Mouse (Mus musculus): ENCODE results near the gene Acadvl. TPM values are rescaled to one million over a fixed set of nuclear protein-coding genes. Genes with fewer than 3 reads are reported as not detected.

Gene Acadvl
- polyA plus RNA-seq, 1 experiment from 2014 or later: 63.7 TPM

DNA sequence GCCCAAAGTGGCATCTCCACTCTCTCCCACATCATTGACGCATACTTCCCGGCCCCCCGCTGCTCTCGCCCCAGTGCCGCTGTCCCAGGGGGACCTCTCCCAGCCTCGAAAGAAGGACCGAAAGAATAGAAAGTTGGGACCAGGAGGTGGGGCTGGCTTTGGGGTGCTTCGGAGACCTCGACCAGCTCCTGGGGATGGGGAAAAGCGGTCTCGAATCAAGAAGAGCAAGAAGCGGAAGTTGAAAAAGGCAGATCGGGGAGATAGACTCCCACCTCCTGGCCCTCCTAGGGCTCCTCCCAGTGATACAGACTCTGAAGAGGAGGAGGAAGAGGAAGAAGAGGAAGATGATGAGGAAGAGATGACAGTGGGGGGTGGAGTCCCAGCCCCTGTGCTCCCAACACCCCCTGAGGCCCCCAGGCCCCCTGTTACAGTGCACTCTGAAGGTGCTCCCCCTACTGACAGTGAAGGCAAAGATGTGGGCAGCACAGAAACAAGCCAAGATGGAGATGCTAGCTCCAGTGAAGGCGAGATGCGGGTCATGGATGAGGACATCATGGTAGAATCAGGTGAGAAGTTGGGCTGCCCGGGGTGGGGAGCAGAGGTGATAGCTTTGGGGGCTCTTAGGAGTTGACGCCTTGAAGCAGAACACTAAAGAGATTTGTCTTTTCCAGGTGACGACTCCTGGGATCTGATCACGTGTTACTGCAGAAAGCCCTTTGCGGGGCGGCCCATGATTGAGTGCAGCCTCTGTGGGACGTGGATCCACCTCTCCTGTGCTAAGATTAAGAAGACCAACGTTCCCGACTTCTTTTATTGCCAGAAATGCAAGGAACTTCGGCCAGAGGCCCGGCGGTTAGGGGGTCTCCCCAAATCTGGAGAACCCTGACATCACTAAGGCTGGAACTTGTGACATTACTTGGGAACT is 16.4 kb downstream of the Acadvl start:
- Histone ChIP-seq H3K9ac (no peak overlapping the region), H3K9me3 (no peaks in the 10 kb centered on the region), H3K4me2 (replicated peaks) (no peak overlapping the region), H3K36me3 (peaks cover 31% of the 10 kb centered on the region), H3K27me3 (replicated peaks) (no peaks in the 10 kb centered on the region), H3K27ac (no peak overlapping the region), H3K4me3 (no peak overlapping the region), H3K4me1 (peaks cover 47% of the 10 kb centered on the region)
- 94% methylated on average over 27 of the region's 27 CpGs for WGBS
- ATAC-seq (ENCODE audit: low FRiP score, low read depth): no peak

DNA sequence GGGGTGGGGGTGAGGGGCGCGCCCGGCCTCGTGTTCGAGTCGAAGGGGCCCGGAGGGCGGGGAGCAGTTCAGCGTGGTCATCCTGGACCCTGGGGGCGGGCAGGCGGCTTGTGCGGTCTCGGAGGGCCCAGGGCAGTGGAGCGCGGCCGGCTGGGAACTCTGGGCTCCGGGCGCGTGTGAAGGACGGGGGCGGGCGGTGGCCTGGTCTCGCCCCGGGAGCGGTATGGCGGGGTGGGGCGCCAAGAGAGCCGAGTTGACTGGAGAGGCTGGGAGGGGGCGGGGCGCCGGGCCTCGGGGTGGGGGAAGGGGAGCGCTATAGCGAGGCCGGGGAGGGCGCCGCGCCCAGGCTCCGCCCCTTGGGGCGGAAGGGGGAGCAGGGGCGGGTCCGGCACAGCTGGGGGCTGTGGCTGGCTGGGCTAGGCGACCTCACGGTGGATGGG is 18.1 kb downstream of the Acadvl start:
- peaks cover 40% of the 10 kb centered on the region for H3K4me1 ChIP-seq
- peak overlapping the region; percentile 68 for H3K4me2 ChIP-seq (replicated peaks)
- no peaks in the 10 kb centered on the region for H3K9me3 ChIP-seq
- H3K27ac ChIP-seq: peak overlapping the region; percentile 85
- H3K27me3 ChIP-seq (replicated peaks): no peaks in the 10 kb centered on the region
- H3K9ac ChIP-seq: peak overlapping the region; percentile 96
- H3K4me3 ChIP-seq: peak overlapping the region; percentile 94
- WGBS: 1% methylated on average over 33 of the region's 44 CpGs
- peak; percentile 18 for ATAC-seq (ENCODE audit: low FRiP score, low read depth)
- H3K36me3 ChIP-seq: peaks cover 38% of the 10 kb centered on the region

DNA sequence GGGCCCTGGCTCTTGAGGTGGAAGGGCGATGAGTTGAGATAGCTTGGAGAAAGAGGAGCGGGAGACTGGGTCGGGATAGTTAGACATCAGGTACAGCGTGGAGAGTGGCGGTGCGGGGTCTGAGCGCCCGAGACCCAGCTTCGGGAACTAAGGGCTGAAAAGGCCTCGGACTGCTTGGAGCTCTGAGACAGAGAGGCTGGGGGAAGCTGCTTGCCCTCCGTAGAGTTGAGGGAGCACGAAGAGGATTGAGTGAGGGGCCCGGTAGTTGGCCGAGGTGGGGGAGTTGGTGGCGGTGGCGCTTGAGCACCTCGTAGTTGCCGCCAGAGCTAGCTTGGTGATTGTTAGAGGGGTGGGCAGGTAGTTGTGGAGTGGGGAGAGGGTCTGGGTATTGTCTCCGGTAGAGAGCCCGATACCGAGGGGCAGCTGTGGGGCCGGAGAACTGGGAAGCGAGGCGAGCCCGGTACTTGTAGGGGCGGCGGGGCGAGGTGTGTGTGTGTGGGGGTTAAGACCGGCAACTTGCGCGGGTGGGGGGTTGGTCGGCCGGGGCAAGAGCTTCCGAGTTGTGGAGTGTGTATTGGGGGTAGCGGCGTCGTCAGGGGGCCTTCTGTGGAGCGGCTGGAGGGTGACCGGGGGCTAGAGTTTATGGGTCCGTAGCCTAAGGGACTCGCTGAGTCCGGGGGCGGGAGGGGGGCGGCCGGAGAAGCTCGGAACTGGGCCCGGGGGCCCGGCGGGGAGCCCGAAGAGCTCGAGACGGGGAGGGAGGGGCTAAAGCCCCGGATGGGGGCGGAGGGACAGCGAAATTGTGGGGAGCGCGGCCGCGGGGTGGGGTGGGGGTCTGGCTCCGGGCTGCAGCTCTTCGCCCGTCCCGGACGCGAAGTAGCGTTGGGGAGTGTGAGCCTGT is 18.8 kb downstream of the Acadvl start:
- peak overlapping the region; percentile 96 for H3K9ac ChIP-seq
- WGBS: 1% methylated on average over 64 of the region's 66 CpGs

DNA sequence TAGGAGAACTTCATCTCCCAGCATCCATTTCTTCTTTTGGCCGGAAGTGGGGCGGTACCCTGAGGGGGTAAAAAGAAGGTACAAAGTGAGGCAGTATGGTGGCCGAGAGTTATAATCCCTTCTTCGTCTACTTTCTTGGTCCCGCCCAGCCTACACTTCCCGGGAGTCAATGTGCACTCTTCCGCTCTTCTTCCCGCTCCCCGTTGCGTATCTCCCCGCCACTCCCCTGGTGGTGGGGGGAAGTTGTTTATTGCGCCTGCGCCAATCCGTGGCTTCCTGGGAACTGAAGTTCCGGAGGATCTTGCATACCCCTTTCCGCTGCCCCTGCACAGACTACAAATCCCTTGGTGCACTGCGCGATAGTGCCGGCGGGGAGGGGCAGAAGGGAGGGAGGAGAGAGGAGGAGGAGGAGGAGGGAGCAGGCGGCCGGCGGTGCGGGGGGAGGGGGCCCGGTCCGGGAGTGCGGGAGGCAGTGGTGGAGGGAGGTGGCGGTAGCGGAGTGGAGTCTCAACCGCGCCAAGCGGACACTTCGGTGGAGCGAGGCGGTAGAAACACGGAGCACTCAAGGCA is 19.7 kb downstream of the Acadvl start, which contains the start of gene Phf23:
TSS of gene Phf23 (plus strand) at position 387 of the 570 bp plus-strand sequence.
- Histone ChIP-seq H3K4me1 (peaks cover 33% of the 10 kb centered on the region), H3K27me3 (replicated peaks) (no peaks in the 10 kb centered on the region), H3K4me2 (replicated peaks) (peak within 1 kb of the TSS; percentile 68), H3K27ac (peak within 1 kb of the TSS; percentile 85), H3K9ac (peak within 1 kb of the TSS; percentile 96), H3K36me3 (peaks cover 38% of the 10 kb centered on the region), H3K9me3 (no peaks in the 10 kb centered on the region), H3K4me3 (peak within 1 kb of the TSS; percentile 94)
- ATAC-seq (ENCODE audit: low FRiP score, low read depth): peak; percentile 77
- WGBS: under 1% methylated on average over 36 of the region's 36 CpGs

More for the DNA sequence above, 18.8 kb downstream of the Acadvl start:
- H3K9me3 ChIP-seq: no peaks in the 10 kb centered on the region
- peaks cover 33% of the 10 kb centered on the region for H3K4me1 ChIP-seq
- peak overlapping the region; percentile 68 for H3K4me2 ChIP-seq (replicated peaks)
- H3K27ac ChIP-seq: peak overlapping the region; percentile 85
- H3K27me3 ChIP-seq (replicated peaks): no peaks in the 10 kb centered on the region
- ATAC-seq (ENCODE audit: low FRiP score, low read depth): peak; percentile 2; the same call in 1 of the 2 replicates
- H3K36me3 ChIP-seq: peaks cover 38% of the 10 kb centered on the region
- H3K4me3 ChIP-seq: peak overlapping the region; percentile 94

DNA sequence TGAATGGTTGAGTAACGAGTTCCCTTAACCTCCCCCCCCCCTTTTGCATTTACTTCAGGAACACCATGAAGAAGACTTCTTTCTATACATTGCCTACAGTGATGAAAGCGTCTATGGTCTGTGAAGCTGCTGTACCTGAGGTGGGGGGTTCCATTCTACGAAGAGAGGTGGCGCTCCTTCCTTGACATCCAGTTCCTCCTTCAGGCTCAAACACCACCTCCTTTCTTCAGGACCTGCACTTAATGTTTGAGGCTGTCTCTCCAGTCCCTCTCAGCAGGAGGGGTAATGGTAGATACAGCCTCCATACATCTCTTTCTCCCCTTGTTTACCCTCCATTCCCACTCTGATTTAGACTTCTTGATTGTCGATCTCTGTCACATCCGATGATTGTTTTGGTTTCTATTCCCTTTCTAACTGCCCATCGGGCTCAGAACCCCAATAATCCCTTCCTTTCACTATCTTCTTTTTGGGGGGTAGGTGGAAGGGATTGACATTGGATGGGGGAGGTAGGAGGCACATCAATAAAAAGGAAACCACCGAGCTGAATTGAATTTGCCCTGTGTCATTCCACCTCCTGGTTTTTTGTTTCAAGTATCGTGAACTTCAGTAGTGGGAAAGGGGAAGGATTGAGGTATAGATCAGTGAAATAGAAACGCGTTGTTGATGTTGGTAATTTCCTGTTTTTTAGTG is 20.7 kb downstream of the Acadvl start:
- H3K4me3 ChIP-seq: no peak overlapping the region
- WGBS: 89% methylated on average over 11 of the region's 11 CpGs
- no peaks in the 10 kb centered on the region for H3K27me3 ChIP-seq (replicated peaks)
- H3K4me1 ChIP-seq: peaks cover 33% of the 10 kb centered on the region
- no peak overlapping the region for H3K9ac ChIP-seq
- peak overlapping the region; percentile 68; the same call in 1 of the 2 replicates for H3K4me2 ChIP-seq (replicated peaks)
- peaks cover 41% of the 10 kb centered on the region for H3K36me3 ChIP-seq
- no peak overlapping the region for H3K27ac ChIP-seq
- no peaks in the 10 kb centered on the region for H3K9me3 ChIP-seq
- no peak for ATAC-seq (ENCODE audit: low FRiP score, low read depth)

DNA sequence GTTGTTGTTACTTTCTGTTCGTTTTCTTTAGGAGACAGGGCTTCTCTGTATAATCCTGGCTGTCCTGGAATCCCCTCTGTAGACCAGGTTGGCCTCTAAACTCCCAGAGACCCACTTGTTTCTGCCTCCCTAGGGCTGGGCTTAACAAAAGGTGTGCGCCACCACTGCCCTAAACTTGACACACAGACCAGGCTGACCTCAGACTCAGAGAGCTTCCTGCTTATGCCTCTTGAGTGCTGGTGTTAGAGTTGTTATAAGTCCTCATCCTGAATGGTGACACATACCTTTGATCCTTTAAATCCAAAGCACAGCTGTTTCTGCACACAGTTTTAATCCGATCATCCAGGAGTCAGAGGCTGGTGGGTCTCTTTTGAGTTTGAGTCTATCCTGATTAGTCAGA is 22.3 kb downstream of the Acadvl start:
- no peaks in the 10 kb centered on the region for H3K27me3 ChIP-seq (replicated peaks)
- no peaks in the 10 kb centered on the region for H3K9me3 ChIP-seq
- WGBS: 88% methylated on average over 3 of the region's 3 CpGs
- peaks cover 41% of the 10 kb centered on the region for H3K36me3 ChIP-seq
- no peak overlapping the region for H3K4me3 ChIP-seq
- peak overlapping the region; percentile 90 for H3K9ac ChIP-seq
- no peak overlapping the region for H3K27ac ChIP-seq
- H3K4me2 ChIP-seq (replicated peaks): peak overlapping the region; percentile 72
- peaks cover 31% of the 10 kb centered on the region for H3K4me1 ChIP-seq
- no peak for ATAC-seq (ENCODE audit: low FRiP score, low read depth)

DNA sequence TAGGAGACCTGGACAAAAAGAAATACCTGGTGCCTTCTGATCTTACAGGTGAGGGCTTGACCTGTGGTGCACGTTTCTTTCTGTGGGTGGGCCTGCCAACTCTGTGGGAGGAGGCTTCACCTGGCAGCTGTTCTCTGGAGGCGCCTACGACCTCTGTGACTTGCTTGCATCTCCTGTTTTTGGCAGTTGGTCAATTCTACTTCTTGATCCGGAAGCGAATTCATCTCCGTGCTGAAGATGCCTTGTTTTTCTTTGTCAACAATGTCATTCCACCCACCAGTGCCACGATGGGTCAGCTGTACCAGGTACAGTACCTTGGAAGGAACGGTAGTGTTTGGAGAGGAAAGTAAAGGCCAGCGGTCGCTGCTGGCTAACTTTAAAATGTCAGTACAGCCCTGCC is 22.8 kb downstream of the Acadvl start:
- no peak overlapping the region for H3K27ac ChIP-seq
- WGBS: 89% methylated on average over 10 of the region's 10 CpGs
- ATAC-seq (ENCODE audit: low FRiP score, low read depth): no peak

DNA sequence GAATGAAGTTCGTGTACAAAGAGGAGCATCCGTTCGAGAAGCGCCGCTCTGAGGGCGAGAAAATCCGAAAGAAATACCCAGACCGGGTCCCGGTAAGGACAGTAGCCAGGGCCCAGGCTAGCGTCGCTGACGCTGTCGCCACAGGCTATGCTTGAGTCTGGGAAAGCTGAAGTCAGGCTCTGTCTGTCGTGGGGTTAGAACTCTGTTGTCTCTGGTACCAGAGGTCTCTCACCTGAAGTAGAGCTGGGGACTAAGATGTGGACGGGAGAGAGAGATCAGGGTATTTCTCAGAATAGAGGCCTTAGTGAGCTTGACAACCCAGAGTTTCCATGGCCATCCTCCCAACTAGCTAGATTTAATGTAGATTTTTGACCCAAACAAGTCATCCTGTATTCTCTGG is 23.5 kb downstream of the Acadvl start:
- H3K9ac ChIP-seq: peak overlapping the region; percentile 90
- H3K27me3 ChIP-seq (replicated peaks): no peaks in the 10 kb centered on the region
- WGBS: under 1% methylated on average over 15 of the region's 15 CpGs
- ATAC-seq (ENCODE audit: low FRiP score, low read depth): peak; percentile 19; the same call in 1 of the 2 replicates
- no peaks in the 10 kb centered on the region for H3K9me3 ChIP-seq
- peak overlapping the region; percentile 75 for H3K27ac ChIP-seq
- peak overlapping the region; percentile 76 for H3K4me3 ChIP-seq
- H3K4me2 ChIP-seq (replicated peaks): peak overlapping the region; percentile 72
- peaks cover 23% of the 10 kb centered on the region for H3K4me1 ChIP-seq
- peaks cover 50% of the 10 kb centered on the region for H3K36me3 ChIP-seq

More for the DNA sequence above, 22.8 kb downstream of the Acadvl start:
- H3K36me3 ChIP-seq: peaks cover 44% of the 10 kb centered on the region
- no peaks in the 10 kb centered on the region for H3K9me3 ChIP-seq
- peak overlapping the region; percentile 90 for H3K9ac ChIP-seq
- H3K4me1 ChIP-seq: peaks cover 26% of the 10 kb centered on the region
- peak overlapping the region; percentile 76 for H3K4me3 ChIP-seq
- H3K4me2 ChIP-seq (replicated peaks): peak overlapping the region; percentile 72
- no peaks in the 10 kb centered on the region for H3K27me3 ChIP-seq (replicated peaks)

DNA sequence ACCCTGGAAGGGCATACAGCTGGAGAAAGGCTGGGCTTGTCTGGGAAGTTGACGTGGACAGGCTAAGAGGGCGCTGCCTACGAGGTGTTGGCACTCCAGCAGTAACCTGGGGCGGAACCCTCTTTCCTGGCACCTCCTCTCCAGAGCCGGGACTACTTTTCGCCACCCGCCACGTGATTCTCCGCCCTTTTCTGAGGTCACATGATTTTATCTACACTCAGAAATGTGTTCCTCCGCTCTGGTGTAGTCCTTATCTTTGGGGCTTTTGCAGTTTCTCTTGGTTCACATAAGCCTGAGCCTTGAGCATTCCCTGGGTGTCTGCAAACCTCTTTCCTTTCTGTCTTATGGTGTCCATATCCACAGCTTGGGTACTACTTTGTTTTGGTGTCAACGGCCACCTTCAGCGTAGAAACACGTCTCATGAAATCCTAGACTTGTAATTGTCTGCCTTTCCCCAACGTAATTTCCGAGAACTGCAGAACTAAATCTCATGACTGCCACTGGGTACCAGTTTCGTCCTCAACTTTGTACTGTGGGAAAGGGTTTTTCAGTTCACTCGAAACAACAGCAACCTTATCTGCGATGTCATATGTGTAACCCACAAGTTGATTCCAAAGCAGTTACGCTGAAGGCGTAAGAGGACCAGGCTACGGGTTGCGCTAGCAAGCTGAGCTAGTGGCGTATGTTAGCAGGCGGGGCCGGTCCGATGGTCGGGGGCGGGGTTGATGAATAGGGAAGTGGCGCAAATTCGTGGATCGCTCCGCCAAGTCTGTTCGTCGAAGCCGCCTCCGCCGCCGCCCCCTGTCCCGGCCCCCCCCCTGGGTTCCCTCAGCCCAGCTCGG is 24.1 kb downstream of the Acadvl start, which contains the start of gene Gabarap:
TSS of gene Gabarap (plus strand) at position 294 of the 842 bp plus-strand sequence.
- under 1% methylated on average over 40 of the region's 40 CpGs for WGBS
- H3K4me1 ChIP-seq: peaks cover 23% of the 10 kb centered on the region
- peak within 1 kb of the TSS; percentile 90 for H3K9ac ChIP-seq
- H3K36me3 ChIP-seq: peaks cover 56% of the 10 kb centered on the region
- H3K9me3 ChIP-seq: no peaks in the 10 kb centered on the region
- peak; percentile 72 for ATAC-seq (ENCODE audit: low FRiP score, low read depth)
- H3K4me3 ChIP-seq: peak within 1 kb of the TSS; percentile 76
- peak within 1 kb of the TSS; percentile 72 for H3K4me2 ChIP-seq (replicated peaks)
- peak within 1 kb of the TSS; percentile 75 for H3K27ac ChIP-seq
- no peaks in the 10 kb centered on the region for H3K27me3 ChIP-seq (replicated peaks)

DNA sequence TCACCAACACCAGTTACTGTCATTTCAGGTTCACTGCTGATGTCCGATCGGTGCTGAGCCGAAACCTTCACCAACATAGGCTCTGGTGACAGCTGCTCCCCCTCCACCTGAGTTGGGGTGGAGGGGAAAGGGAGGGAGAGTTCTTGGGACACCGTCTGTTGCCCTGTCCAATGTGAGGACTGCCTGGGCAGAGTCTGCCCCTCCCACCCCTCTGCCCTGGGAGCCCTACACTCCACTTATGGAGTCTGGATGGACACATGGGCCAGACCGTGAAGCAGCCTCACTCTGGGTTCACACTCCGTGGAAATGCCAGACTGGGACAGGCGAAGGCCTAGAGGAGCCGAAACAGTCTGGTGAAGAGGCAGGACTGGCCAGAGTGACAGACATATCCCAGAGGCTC is 25.3 kb downstream of the Acadvl start:
- no peak overlapping the region for H3K4me3 ChIP-seq

More for the DNA sequence above, 25.3 kb downstream of the Acadvl start:
- WGBS: 91% methylated on average over 8 of the region's 8 CpGs
- Histone ChIP-seq H3K27ac (no peak overlapping the region), H3K27me3 (replicated peaks) (no peaks in the 10 kb centered on the region), H3K9me3 (no peaks in the 10 kb centered on the region), H3K4me1 (peaks cover 23% of the 10 kb centered on the region), H3K9ac (no peak overlapping the region), H3K36me3 (peaks cover 62% of the 10 kb centered on the region), H3K4me2 (replicated peaks) (no peak overlapping the region)
- ATAC-seq (ENCODE audit: low FRiP score, low read depth): no peak
